Mouse (Mus musculus): Measurements from ENCODE around the gene Mfsd6l.

DNA sequence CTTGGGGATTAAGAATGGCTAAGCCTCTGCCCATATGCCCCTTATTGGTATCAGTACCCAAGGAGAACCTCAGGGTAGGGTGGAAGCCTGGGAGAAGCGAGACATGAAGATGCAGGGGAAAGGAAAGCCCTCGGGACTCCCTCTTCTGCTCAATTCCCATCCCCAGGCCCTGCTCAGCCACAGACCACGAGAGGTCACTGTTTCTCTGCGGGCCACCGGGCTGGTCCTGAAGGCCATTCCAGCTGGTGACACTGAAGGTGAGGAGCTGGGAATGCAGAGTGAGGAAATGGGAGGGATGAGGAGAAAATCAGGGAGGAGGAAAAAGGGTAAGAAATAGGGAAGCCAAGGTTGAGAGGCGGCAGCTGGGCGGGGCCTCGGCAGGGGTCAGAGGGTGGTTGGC is 11.4 kb upstream of the Mfsd6l start:
- peak; percentile 51 for TF ChIP-seq CTCF (IDR thresholded peaks at IDR 0.05; ENCODE audit: insufficient read depth, low read length)
- TF ChIP-seq POLR2A (IDR thresholded peaks at IDR 0.05; ENCODE audit: borderline replicate concordance, extremely low read depth, low read depth, low read length), result no peak

All from lung, adult 2 months (tissue).